Mouse (Mus musculus) forebrain, embryonic 11.5 days (tissue): ENCODE results near the gene Ilkap. TPM values are rescaled to one million over a fixed set of nuclear protein-coding genes. Genes with fewer than 3 reads are reported as not detected.

ENCODE experiments used
- ATAC-seq: fragments of 200-750 bp; cut with Nextera tagmentation; replicated peaks from 2 replicates; pipeline ENCODE4 v1.8.0; 2017; ENCODE audit warnings: moderate TSS enrichment; ENCODE audit not compliant: low FRiP score
- DNase-seq: peaks from one replicate; pipeline ENCODE4 v3.0.0-alpha.2; 2017; ENCODE audit warnings: low spot score
- H3K27ac ChIP-seq: fragments of 300-500 bp; sonication (generic); 2 replicates; pipeline ENCODE4 v1.5.1; 2014; ENCODE audit warnings: low read depth, low read length
- H3K27me3 ChIP-seq: fragments of 300-500 bp; sonication (generic); 2 replicates; pipeline ENCODE4 v1.6.1; 2014; ENCODE audit warnings: mild to moderate bottlenecking, low read length, mixed read lengths; ENCODE audit not compliant: control insufficient read depth, insufficient read depth
- H3K36me3 ChIP-seq: fragments of 300-500 bp; sonication (generic); 2 replicates; pipeline ENCODE4 v1.6.1; 2014; ENCODE audit warnings: mild to moderate bottlenecking, low read length, moderate library complexity, mixed read lengths; ENCODE audit not compliant: control insufficient read depth, insufficient read depth
- H3K4me1 ChIP-seq: fragments of 300-500 bp; sonication (generic); replicated peaks from 2 replicates; pipeline ENCODE4 v1.6.1; 2014; ENCODE audit warnings: low read length, mixed read lengths; ENCODE audit not compliant: control insufficient read depth, insufficient read depth
- H3K4me2 ChIP-seq: fragments of 300-500 bp; sonication (generic); 2 replicates; pipeline ENCODE4 v1.6.1; 2014; ENCODE audit warnings: low read depth, mild to moderate bottlenecking, low read length, moderate library complexity, mixed read lengths; ENCODE audit not compliant: severe bottlenecking
- H3K4me3 ChIP-seq: fragments of 300-500 bp; sonication (generic); 2 replicates; pipeline ENCODE4 v1.5.1; 2014; ENCODE audit warnings: low read depth, low read length
- H3K9ac ChIP-seq: fragments of 300-500 bp; sonication (generic); 2 replicates; pipeline ENCODE4 v1.6.1; 2014; ENCODE audit warnings: low read length
- H3K9me3 ChIP-seq: fragments of 300-500 bp; sonication (generic); 2 replicates; pipeline ENCODE4 v1.6.1; 2016; ENCODE audit warnings: low read length, mixed read lengths; ENCODE audit not compliant: control insufficient read depth
- whole genome bisulfite sequencing: fragments of 180-500 bp; shearing (Covaris S2); extraction: QIAGEN DNeasy Blood & Tissue Kit; methylation state at CpG from one replicate; pipeline ENCODE4 v1.1.7; 2014; 5-methylcytosine and 5-hydroxymethylcytosine counted together
- polyA plus RNA-seq: library from polyadenylated mRNA; unstranded; fragments of >200 nt; fragmentation: Nextera tagmentation; extraction: Ambion mirVana; gene quantifications from 2 replicates; pipeline ENCODE4 v1.2.1, GENCODE M21; 2014

Gene Ilkap
- polyA plus RNA-seq, result 161 and 166 TPM in 2 replicates

GRCm38 (mm10) chr1:91398260-91399062 lies at the start of gene Ilkap:
TSS of gene Ilkap (minus strand) at chr1:91398815.
- ATAC-seq (peak; percentile 96), DNase-seq (peak; percentile 92)
- H3K4me3 ChIP-seq, result peak within 1 kb of the TSS; percentile 86
- no peaks in the 10 kb centered on the region for H3K27me3 ChIP-seq
- no peaks in the 10 kb centered on the region for H3K36me3 ChIP-seq
- H3K27ac ChIP-seq, result peak within 1 kb of the TSS; percentile 71
- peaks cover 4% of the 10 kb centered on the region for H3K4me1 ChIP-seq
- H3K9me3 ChIP-seq, result no peaks in the 10 kb centered on the region
- WGBS, result under 1% methylated on average over 57 of the region's 91 CpGs
- peak within 1 kb of the TSS; percentile 94 for H3K9ac ChIP-seq
- peak within 1 kb of the TSS; percentile 89 for H3K4me2 ChIP-seq

GRCm38 (mm10) chr1:91446511-91446910 lies 47.9 kb upstream of the Ilkap start:
- Histone ChIP-seq H3K4me1 (no peaks in the 10 kb centered on the region), H3K36me3 (no peaks in the 10 kb centered on the region), H3K27ac (no peak overlapping the region), H3K9me3 (peaks cover 5% of the 10 kb centered on the region; the same call in 1 of the 2 replicates), H3K9ac (no peak overlapping the region), H3K4me2 (no peak overlapping the region), H3K27me3 (no peaks in the 10 kb centered on the region), H3K4me3 (no peak overlapping the region)
- DNase-seq (no peak), ATAC-seq (no peak)
- 96% methylated on average over 4 of the region's 4 CpGs for WGBS

- WGBS, result 90% methylated on average over 8 of the region's 8 CpGs
- Histone ChIP-seq H3K27ac (no peak overlapping the region), H3K4me1 (no peaks in the 10 kb centered on the region), H3K9ac (no peak overlapping the region), H3K4me2 (no peak overlapping the region), H3K4me3 (no peak overlapping the region), H3K36me3 (no peaks in the 10 kb centered on the region), H3K27me3 (no peaks in the 10 kb centered on the region), H3K9me3 (peaks cover 5% of the 10 kb centered on the region; the same call in 1 of the 2 replicates)
- ATAC-seq (no peak), DNase-seq (no peak)
These were observed 47.4 kb upstream of the Ilkap start for GRCm38 (mm10) chr1:91446060-91446459.

- Histone ChIP-seq H3K27ac (no peak overlapping the region), H3K9me3 (peaks cover 5% of the 10 kb centered on the region; the same call in 1 of the 2 replicates), H3K4me2 (no peak overlapping the region), H3K4me3 (no peak overlapping the region), H3K27me3 (no peaks in the 10 kb centered on the region), H3K9ac (no peak overlapping the region), H3K4me1 (no peaks in the 10 kb centered on the region), H3K36me3 (no peaks in the 10 kb centered on the region)
- ATAC-seq, result no peak
- no peak for DNase-seq
- WGBS, result 91% methylated on average over 17 of the region's 17 CpGs
These were observed 46.5 kb upstream of the Ilkap start for GRCm38 (mm10) chr1:91444841-91445830.

GRCm38 (mm10) chr1:91442350-91442990 lies 43.9 kb upstream of the Ilkap start:
- H3K27ac ChIP-seq, result no peak overlapping the region
- WGBS, result 64% methylated on average over 6 of the region's 7 CpGs
- no peak overlapping the region for H3K4me3 ChIP-seq
- ATAC-seq (no peak), DNase-seq (no peak)
- no peaks in the 10 kb centered on the region for H3K27me3 ChIP-seq
- H3K36me3 ChIP-seq, result no peaks in the 10 kb centered on the region
- no peaks in the 10 kb centered on the region for H3K4me1 ChIP-seq
- peaks cover 3% of the 10 kb centered on the region; the same call in 1 of the 2 replicates for H3K9me3 ChIP-seq
- no peak overlapping the region for H3K4me2 ChIP-seq
- no peak overlapping the region for H3K9ac ChIP-seq

GRCm38 (mm10) chr1:91441855-91442254 lies 43.2 kb upstream of the Ilkap start:
- Histone ChIP-seq H3K4me1 (no peaks in the 10 kb centered on the region), H3K36me3 (no peaks in the 10 kb centered on the region), H3K27me3 (no peaks in the 10 kb centered on the region), H3K9me3 (no peaks in the 10 kb centered on the region), H3K4me2 (no peak overlapping the region), H3K9ac (no peak overlapping the region), H3K4me3 (no peak overlapping the region), H3K27ac (no peak overlapping the region)
- no peak for DNase-seq
- ATAC-seq, result no peak
- WGBS, result 86% methylated on average over 3 of the region's 3 CpGs

GRCm38 (mm10) chr1:91439776-91440175 lies 41.2 kb upstream of the Ilkap start:
- H3K4me1 ChIP-seq, result no peaks in the 10 kb centered on the region
- H3K9me3 ChIP-seq, result no peaks in the 10 kb centered on the region
- H3K27me3 ChIP-seq, result no peaks in the 10 kb centered on the region
- no peak for ATAC-seq
- H3K4me2 ChIP-seq, result no peak overlapping the region
- H3K4me3 ChIP-seq, result no peak overlapping the region
- no peak overlapping the region for H3K27ac ChIP-seq
- 90% methylated on average over 8 of the region's 8 CpGs for WGBS
- no peaks in the 10 kb centered on the region for H3K36me3 ChIP-seq
- no peak for DNase-seq
- H3K9ac ChIP-seq, result no peak overlapping the region

- no peaks in the 10 kb centered on the region for H3K27me3 ChIP-seq
- H3K9me3 ChIP-seq, result no peaks in the 10 kb centered on the region
- no peaks in the 10 kb centered on the region for H3K36me3 ChIP-seq
- no peak overlapping the region for H3K4me3 ChIP-seq
- H3K27ac ChIP-seq, result no peak overlapping the region
- no peak overlapping the region for H3K9ac ChIP-seq
- WGBS, result 95% methylated on average over 7 of the region's 7 CpGs
- ATAC-seq (no peak), DNase-seq (no peak)
- H3K4me1 ChIP-seq, result no peaks in the 10 kb centered on the region
- no peak overlapping the region for H3K4me2 ChIP-seq
These were observed 39.0 kb upstream of the Ilkap start for GRCm38 (mm10) chr1:91437573-91437972.
